Mouse (Mus musculus) heart, embryonic 13.5 days (tissue): ENCODE results near the gene Slc16a14. TPM values are rescaled to one million over a fixed set of nuclear protein-coding genes. Genes with fewer than 3 reads are reported as not detected.

Source experiments
- ATAC-seq: fragments of 200-750 bp; cut with Nextera tagmentation; 2 replicates; pipeline ENCODE4 v1.8.0; 2017; ENCODE audit warnings: moderate TSS enrichment; ENCODE audit not compliant: insufficient number of reproducible peaks, low FRiP score, low TSS enrichment; ENCODE audit errors: extremely low read depth
- H3K27ac ChIP-seq: fragments of 300-500 bp; sonication (generic); replicated peaks from 2 replicates; pipeline ENCODE4 v1.5.1; 2015; ENCODE audit warnings: moderate library complexity, mild to moderate bottlenecking, inconsistent platforms
- H3K27me3 ChIP-seq: fragments of 300-500 bp; sonication (generic); replicated peaks from 2 replicates; pipeline ENCODE4 v1.6.1; 2015; ENCODE audit warnings: mild to moderate bottlenecking, inconsistent platforms
- H3K36me3 ChIP-seq: fragments of 300-500 bp; sonication (generic); 2 replicates; pipeline ENCODE4 v1.6.1; 2015; ENCODE audit warnings: mild to moderate bottlenecking, inconsistent platforms
- H3K4me1 ChIP-seq: fragments of 300-500 bp; sonication (generic); 2 replicates; pipeline ENCODE4 v1.6.1; 2015; ENCODE audit warnings: inconsistent platforms
- H3K4me2 ChIP-seq: fragments of 300-500 bp; sonication (generic); 2 replicates; pipeline ENCODE4 v1.6.1; 2015; ENCODE audit warnings: inconsistent platforms, mild to moderate bottlenecking, moderate library complexity
- H3K4me3 ChIP-seq: fragments of 300-500 bp; sonication (generic); 2 replicates; pipeline ENCODE4 v1.5.1; 2015; ENCODE audit warnings: moderate library complexity, mild to moderate bottlenecking, inconsistent platforms
- H3K9ac ChIP-seq: fragments of 300-500 bp; sonication (generic); 2 replicates; pipeline ENCODE4 v1.6.1; 2015; ENCODE audit warnings: inconsistent platforms, mild to moderate bottlenecking, moderate library complexity
- H3K9me3 ChIP-seq: fragments of 300-500 bp; sonication (generic); 2 replicates; pipeline ENCODE4 v1.6.1; 2016; ENCODE audit warnings: inconsistent platforms
- WGBS: fragments of 180-500 bp; shearing (Covaris S2); methylation state at CpG from one replicate; pipeline ENCODE4 v1.1.7; 2015; ENCODE audit warnings: mixed read lengths; 5-methylcytosine and 5-hydroxymethylcytosine counted together
- polyA plus RNA-seq: library from polyadenylated mRNA; unstranded; fragments of >200 nt; fragmentation: Nextera tagmentation; extraction: Ambion mirVana; gene quantifications from 2 replicates; pipeline ENCODE4 v1.2.1, GENCODE M21; 2015

Gene Slc16a14
- polyA plus RNA-seq, 1 experiment from 2014 or later, result 0.05 TPM

DNA sequence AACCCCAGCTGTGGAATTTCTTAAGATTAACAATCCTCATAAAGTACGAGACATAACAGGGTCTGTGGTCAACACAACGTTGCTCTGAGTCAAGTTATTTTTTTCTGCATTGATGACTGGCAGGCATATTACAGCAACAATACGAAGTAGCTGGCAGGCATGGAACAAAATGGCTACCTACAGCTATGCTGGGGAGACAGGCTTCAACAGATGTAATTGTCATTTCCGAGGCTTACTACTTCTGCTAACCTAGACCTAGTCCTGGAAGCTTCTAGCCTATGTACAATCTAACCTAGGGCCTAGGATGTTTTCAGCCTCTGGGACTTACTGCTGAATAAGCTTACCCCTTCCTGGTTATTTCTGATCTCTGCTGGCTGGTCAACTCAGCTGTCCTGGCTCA, 4.5 kb upstream of the Slc16a14 start:
- ATAC-seq, result no peak
- 0 out of 2 replicates have a peak, but pooled peaks cover 3% of the 10 kb centered on the region for H3K4me1 ChIP-seq
- no peak overlapping the region for H3K4me2 ChIP-seq
- peaks cover 28% of the 10 kb centered on the region for H3K27me3 ChIP-seq
- no peak overlapping the region for H3K4me3 ChIP-seq
- 70% methylated on average over 4 of the region's 4 CpGs for WGBS
- no peak overlapping the region for H3K27ac ChIP-seq
- H3K9ac ChIP-seq, result no peak overlapping the region
- H3K36me3 ChIP-seq, result no peaks in the 10 kb centered on the region
- no peaks in the 10 kb centered on the region for H3K9me3 ChIP-seq

DNA sequence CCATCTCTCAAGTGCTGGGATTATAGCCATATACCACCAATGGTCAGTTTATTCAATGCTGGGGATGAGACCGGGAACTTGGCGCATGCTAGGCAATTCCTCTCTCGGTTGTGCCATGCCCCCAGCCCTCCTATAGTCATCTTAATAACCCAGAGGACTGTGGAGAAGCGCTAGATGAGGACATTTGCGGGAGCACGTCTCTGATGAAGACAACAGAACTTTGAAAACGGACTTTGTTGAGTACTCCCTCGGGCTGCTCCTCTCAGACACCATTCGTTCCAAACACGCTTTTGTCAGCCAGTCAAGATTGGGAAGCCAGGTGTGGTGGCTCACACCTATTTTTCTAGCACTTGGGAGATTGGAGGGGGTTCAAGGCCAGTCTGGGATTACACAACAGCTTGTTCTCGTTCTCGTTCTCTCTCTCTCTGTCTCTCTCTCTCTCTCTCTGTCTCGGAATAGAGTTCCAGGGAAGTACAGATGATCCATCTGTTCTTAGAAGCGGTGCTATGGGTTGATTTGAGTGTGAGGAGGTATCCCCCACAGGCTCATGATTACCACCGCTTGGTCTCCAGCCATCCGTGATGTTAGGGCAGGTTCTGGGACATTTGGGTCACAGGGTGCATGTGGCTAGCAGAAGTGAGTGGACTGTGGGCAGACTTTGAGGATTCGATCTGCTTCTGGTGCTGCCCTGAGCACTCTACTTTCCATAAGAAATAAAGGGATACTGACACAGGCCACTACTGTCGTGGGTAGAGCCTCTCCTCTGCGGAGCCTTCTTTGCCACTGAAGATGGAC, 2.0 kb upstream of the Slc16a14 start:
- no peak for ATAC-seq
- Histone ChIP-seq H3K4me2 (no peak overlapping the region), H3K36me3 (no peaks in the 10 kb centered on the region), H3K9me3 (no peaks in the 10 kb centered on the region), H3K4me1 (peaks cover 10% of the 10 kb centered on the region), H3K9ac (no peak overlapping the region), H3K4me3 (no peak overlapping the region), H3K27me3 (peaks cover 48% of the 10 kb centered on the region), H3K27ac (no peak overlapping the region)
- 76% methylated on average over 19 of the region's 19 CpGs for WGBS

DNA sequence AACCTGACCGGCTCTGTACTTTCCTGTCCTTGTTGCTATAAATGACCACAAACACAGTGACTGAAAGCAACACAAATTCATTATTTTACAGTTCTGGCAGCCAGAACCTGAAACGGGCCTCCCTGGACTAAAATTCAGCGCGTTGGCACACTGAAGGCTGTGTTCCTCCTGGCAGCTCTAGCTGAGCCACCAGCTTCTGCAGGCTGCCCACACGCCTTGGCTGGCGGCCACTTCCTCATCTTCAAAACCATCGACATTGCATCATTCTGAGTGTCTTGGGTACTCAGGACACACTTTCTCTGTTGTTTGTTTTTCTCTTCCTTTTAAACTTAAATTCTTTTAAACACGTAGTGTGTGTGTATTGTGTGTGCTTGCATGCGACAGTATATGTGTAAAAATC, 734 bp upstream of the Slc16a14 start:
- WGBS, result 64% methylated on average over 9 of the region's 9 CpGs
- Histone ChIP-seq H3K27me3 (peaks cover 48% of the 10 kb centered on the region), H3K36me3 (no peaks in the 10 kb centered on the region), H3K4me2 (no peak overlapping the region), H3K4me3 (no peak overlapping the region), H3K9me3 (no peaks in the 10 kb centered on the region), H3K9ac (no peak overlapping the region), H3K4me1 (peaks cover 10% of the 10 kb centered on the region), H3K27ac (no peak overlapping the region)
- ATAC-seq, result no peak

DNA sequence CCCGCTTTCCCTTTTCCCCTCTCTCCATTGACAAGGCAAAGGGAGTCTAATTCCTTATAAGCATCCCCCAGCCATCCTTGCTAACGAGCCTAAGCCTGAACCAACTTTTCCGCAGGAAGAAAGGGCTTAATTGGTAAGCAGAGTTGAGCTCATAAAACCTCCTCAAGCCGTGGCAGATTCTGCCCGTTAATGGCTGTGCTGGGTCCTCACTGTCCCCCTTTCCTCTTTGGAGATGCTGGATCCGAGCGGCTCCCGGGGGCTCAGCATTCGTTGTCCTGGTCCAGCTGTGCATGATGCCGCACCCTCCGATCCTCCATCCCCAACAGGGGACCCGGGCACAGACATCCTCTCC, 807 bp downstream of the Slc16a14 start:
- peak overlapping the region; percentile 77 for H3K9ac ChIP-seq
- WGBS, result 3% methylated on average over 12 of the region's 12 CpGs
- peak overlapping the region; percentile 64 for H3K4me3 ChIP-seq
- peaks cover 48% of the 10 kb centered on the region for H3K27me3 ChIP-seq
- H3K36me3 ChIP-seq, result no peaks in the 10 kb centered on the region
- H3K4me2 ChIP-seq, result peak overlapping the region; percentile 96
- H3K27ac ChIP-seq, result no peak overlapping the region
- peaks cover 10% of the 10 kb centered on the region for H3K4me1 ChIP-seq
- no peaks in the 10 kb centered on the region for H3K9me3 ChIP-seq
- no peak for ATAC-seq

DNA sequence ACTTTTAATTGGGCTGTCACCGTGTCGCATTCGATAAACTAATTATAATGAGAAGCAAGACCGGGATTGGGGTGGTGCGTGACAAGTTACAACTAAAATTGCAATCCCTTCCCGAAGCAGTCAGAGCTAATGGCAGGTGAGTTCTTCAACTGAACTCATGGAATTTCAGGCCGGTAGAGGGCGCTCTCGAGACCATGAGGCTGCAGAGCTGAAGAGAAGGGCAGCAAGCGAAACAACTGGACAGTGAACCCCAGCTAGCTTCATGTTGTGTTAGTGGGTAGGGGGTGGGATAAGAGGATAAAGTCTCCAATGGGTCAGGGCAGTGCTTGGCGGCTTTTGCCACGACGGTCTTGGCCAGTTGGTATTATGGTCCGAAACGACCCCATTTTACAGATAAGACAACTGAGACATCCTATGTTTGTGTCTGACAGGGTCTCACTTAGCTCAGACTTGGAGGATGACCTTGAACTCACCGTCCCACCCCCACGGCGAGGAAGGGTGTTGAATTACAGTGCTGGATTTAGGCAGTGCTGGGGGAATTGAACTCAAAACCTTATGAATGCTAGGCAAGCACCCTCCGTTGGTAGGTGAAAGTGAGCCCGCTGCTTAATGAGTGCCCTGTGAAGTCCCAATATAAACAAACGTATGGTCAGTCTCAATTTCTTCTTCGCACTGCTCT, 1.3 kb downstream of the Slc16a14 start:
- Histone ChIP-seq H3K9me3 (no peaks in the 10 kb centered on the region), H3K27ac (no peak overlapping the region), H3K4me2 (peak overlapping the region; percentile 96), H3K36me3 (no peaks in the 10 kb centered on the region), H3K9ac (peak overlapping the region; percentile 77; the same call in 1 of the 2 replicates), H3K4me1 (peaks cover 10% of the 10 kb centered on the region), H3K27me3 (peaks cover 48% of the 10 kb centered on the region), H3K4me3 (peak overlapping the region; percentile 64)
- no peak for ATAC-seq
- 12% methylated on average over 22 of the region's 22 CpGs for WGBS

DNA sequence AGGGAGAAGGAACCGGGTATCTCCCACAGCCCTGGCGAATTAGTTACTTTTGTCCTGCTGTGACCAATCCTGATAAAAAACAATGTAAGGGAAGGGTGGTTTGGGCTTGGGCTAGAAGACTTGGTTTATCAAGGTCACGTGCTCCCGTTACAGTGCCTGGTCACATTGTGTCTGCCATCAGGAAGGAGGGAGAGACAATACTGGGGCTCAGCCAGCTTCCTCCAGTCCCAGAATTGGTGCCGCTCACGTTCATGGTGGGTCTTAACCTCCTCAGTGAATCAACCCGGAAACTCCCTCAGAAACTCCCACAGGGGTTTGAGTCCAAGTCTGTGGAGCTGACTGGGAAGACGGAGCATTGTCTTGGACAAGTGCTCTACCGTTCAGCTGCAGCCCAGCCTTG, 9.3 kb downstream of the Slc16a14 start:
- H3K36me3 ChIP-seq, result no peaks in the 10 kb centered on the region
- no peak for ATAC-seq
- no peak overlapping the region for H3K4me3 ChIP-seq
- H3K4me1 ChIP-seq, result peaks cover 4% of the 10 kb centered on the region; the same call in 1 of the 2 replicates
- H3K9me3 ChIP-seq, result no peaks in the 10 kb centered on the region
- H3K27ac ChIP-seq, result no peak overlapping the region
- H3K4me2 ChIP-seq, result no peak overlapping the region
- no peak overlapping the region for H3K9ac ChIP-seq
- H3K27me3 ChIP-seq, result no peaks in the 10 kb centered on the region
- WGBS, result 63% methylated on average over 9 of the region's 9 CpGs

GRCm38 (mm10) chr1:84924134-84924533, 10.8 kb downstream of the Slc16a14 start:
- H3K9me3 ChIP-seq, result no peaks in the 10 kb centered on the region
- H3K4me3 ChIP-seq, result no peak overlapping the region
- no peak for ATAC-seq
- H3K36me3 ChIP-seq, result no peaks in the 10 kb centered on the region
- 62% methylated on average over 6 of the region's 6 CpGs for WGBS
- peaks cover 4% of the 10 kb centered on the region; the same call in 1 of the 2 replicates for H3K4me1 ChIP-seq
- no peak overlapping the region for H3K27ac ChIP-seq
- H3K9ac ChIP-seq, result no peak overlapping the region
- no peaks in the 10 kb centered on the region for H3K27me3 ChIP-seq
- no peak overlapping the region for H3K4me2 ChIP-seq

DNA sequence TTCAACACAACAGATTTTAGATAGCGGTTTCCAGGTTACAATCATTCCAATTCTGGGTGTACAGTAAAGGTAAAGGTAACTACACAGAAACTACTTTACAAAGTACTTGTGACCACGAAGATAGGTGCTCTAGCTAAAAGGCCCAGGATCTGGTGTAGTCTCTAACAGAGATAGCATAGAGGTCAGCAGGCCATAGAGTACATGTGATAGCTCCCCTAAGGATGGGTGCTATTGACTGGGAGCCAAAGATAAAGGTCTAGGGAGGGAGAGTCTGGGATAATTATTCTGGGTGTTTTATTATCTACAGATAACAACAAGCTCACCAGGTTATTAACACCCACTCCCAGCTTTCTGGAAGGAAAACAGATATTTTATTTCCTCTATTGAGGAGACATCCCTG, 11.5 kb downstream of the Slc16a14 start:
- Histone ChIP-seq H3K36me3 (no peaks in the 10 kb centered on the region), H3K27ac (no peak overlapping the region), H3K9ac (no peak overlapping the region), H3K4me2 (no peak overlapping the region), H3K4me1 (peaks cover 4% of the 10 kb centered on the region; the same call in 1 of the 2 replicates), H3K27me3 (no peaks in the 10 kb centered on the region), H3K4me3 (no peak overlapping the region), H3K9me3 (no peaks in the 10 kb centered on the region)
- 64% methylated on average over 2 of the region's 2 CpGs for WGBS
- ATAC-seq, result no peak

DNA sequence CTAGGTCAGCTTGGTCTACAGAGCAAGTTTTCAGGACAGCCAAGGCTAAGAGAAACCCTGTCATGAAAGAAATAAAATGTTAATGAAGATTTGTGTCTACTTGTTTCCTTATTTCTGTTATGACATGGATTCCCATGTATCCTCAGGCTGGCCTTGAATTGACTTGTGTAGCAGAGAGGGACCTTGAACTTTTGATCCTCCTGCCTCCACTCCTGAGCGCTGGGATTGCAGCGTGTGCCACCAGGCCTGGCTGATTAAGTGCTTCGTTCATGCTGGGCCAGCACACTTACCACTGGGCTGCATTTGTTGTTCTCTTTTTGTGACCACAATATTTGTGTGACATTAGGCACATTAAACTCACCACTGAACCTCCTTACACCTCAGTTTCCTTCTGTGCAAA, 16.1 kb downstream of the Slc16a14 start:
- Histone ChIP-seq H3K9ac (no peak overlapping the region), H3K4me2 (no peak overlapping the region), H3K27me3 (no peaks in the 10 kb centered on the region), H3K9me3 (no peaks in the 10 kb centered on the region), H3K27ac (no peak overlapping the region), H3K4me3 (no peak overlapping the region), H3K36me3 (no peaks in the 10 kb centered on the region), H3K4me1 (peaks cover 4% of the 10 kb centered on the region; the same call in 1 of the 2 replicates)
- WGBS, result 85% methylated on average over 3 of the region's 3 CpGs
- ATAC-seq, result no peak

- ATAC-seq, result no peak
- H3K9me3 ChIP-seq, result no peaks in the 10 kb centered on the region
- no peak overlapping the region for H3K9ac ChIP-seq
- H3K36me3 ChIP-seq, result no peaks in the 10 kb centered on the region
- H3K27ac ChIP-seq, result no peak overlapping the region
- no peaks in the 10 kb centered on the region for H3K27me3 ChIP-seq
- WGBS, result 83% methylated on average over 4 of the region's 4 CpGs
- H3K4me3 ChIP-seq, result no peak overlapping the region
- no peak overlapping the region for H3K4me2 ChIP-seq
- no peaks in the 10 kb centered on the region for H3K4me1 ChIP-seq
Measured at GRCm38 (mm10) chr1:84915010-84915409, 19.9 kb downstream of the Slc16a14 start.

- ATAC-seq, result no peak
Measured at GRCm38 (mm10) chr1:84912571-84912970, 22.4 kb downstream of the Slc16a14 start.

More at GRCm38 (mm10) chr1:84912571-84912970, 22.4 kb downstream of the Slc16a14 start:
- 76% methylated on average over 11 of the region's 11 CpGs for WGBS
- H3K27ac ChIP-seq, result no peak overlapping the region
- H3K4me3 ChIP-seq, result no peak overlapping the region
- no peak overlapping the region for H3K4me2 ChIP-seq
- no peak overlapping the region for H3K9ac ChIP-seq
- H3K27me3 ChIP-seq, result no peaks in the 10 kb centered on the region
- H3K9me3 ChIP-seq, result no peaks in the 10 kb centered on the region
- H3K36me3 ChIP-seq, result no peaks in the 10 kb centered on the region
- no peaks in the 10 kb centered on the region for H3K4me1 ChIP-seq
